Mouse (Mus musculus) liver, adult 2 months (tissue): ENCODE results near the gene Spint2. TPM values are rescaled to one million over a fixed set of nuclear protein-coding genes. Genes with fewer than 3 reads are reported as not detected.
"Not testable (repeated sequence)": the region's sequence is repeated elsewhere in the genome, so short reads cannot be mapped to it uniquely, and the experiment has no call there.

Source experiments
- DNase-seq: peaks from one replicate; pipeline ENCODE4 v3.0.0-alpha.2; 2011; ENCODE audit warnings: low read depth, low spot score; ENCODE audit errors: extremely low read depth
- H3K27ac ChIP-seq: fragments of 200-500 bp; replicated peaks from 2 replicates; pipeline ENCODE4 v1.5.1; 2012; ENCODE audit warnings: low read depth, mild to moderate bottlenecking, control low read depth, inconsistent platforms, low read length; ENCODE audit not compliant: insufficient read depth
- H3K27me3 ChIP-seq: fragments of 200-500 bp; 2 replicates; pipeline ENCODE4 v1.6.1; 2012; ENCODE audit warnings: mild to moderate bottlenecking, moderate library complexity, low read length, inconsistent platforms; ENCODE audit not compliant: control insufficient read depth, insufficient read depth
- H3K36me3 ChIP-seq: fragments of 200-500 bp; 2 replicates; pipeline ENCODE4 v1.6.1; 2012; ENCODE audit warnings: low read length, inconsistent platforms; ENCODE audit not compliant: control insufficient read depth, insufficient read depth
- H3K4me1 ChIP-seq: fragments of 200-500 bp; 2 replicates; pipeline ENCODE4 v1.6.1; 2011; ENCODE audit warnings: low read length; ENCODE audit not compliant: control insufficient read depth, insufficient read depth
- H3K4me3 ChIP-seq: fragments of 200-500 bp; 2 replicates; pipeline ENCODE4 v1.5.1; 2011; ENCODE audit warnings: low read depth, mild to moderate bottlenecking, control low read depth, low read length, moderate library complexity; ENCODE audit not compliant: insufficient read depth
- H3K79me2 ChIP-seq: fragments of 200-500 bp; 2 replicates; pipeline ENCODE4 v1.6.1; 2012; ENCODE audit warnings: inconsistent platforms, mild to moderate bottlenecking, low read length, moderate library complexity; ENCODE audit not compliant: control insufficient read depth, insufficient read depth
- H3K9ac ChIP-seq: fragments of 200-500 bp; 2 replicates; pipeline ENCODE4 v1.6.1; 2012; ENCODE audit warnings: low read depth, mild to moderate bottlenecking, control low read depth, inconsistent platforms, low read length
- CTCF ChIP-seq: fragments of 200-500 bp; IDR thresholded peaks from 2 replicates; pipeline ENCODE4 v1.5.1; 2011; ENCODE audit warnings: low read depth, low read length, control low read depth
- POLR2A ChIP-seq: fragments of 200-500 bp; IDR thresholded peaks from 2 replicates; pipeline ENCODE4 v1.6.1; 2011; ENCODE audit warnings: low read length, control low read depth; ENCODE audit not compliant: insufficient read depth; ENCODE audit errors: extremely low read depth
- WGBS: fragments of 180-500 bp; shearing (Covaris S2); methylation state at CpG from one replicate; pipeline ENCODE4 v1.1.7; 2018; 5-methylcytosine and 5-hydroxymethylcytosine counted together
- polyA plus RNA-seq: library from polyadenylated mRNA; depleted of rRNA; stranded (reverse); fragments of >200 nt; gene quantifications from 2 replicates; pipeline ENCODE4 v1.2.3, GENCODE M21; 2012
- total RNA-seq: library from RNA; depleted of rRNA; stranded (reverse); fragments of >200 nt; gene quantifications from 2 replicates; pipeline ENCODE4 v1.2.3, GENCODE M21; 2014

Spint2 gene
- total and polyA plus RNA-seq, 2 experiments, result 24.8 to 120 TPM

DNA sequence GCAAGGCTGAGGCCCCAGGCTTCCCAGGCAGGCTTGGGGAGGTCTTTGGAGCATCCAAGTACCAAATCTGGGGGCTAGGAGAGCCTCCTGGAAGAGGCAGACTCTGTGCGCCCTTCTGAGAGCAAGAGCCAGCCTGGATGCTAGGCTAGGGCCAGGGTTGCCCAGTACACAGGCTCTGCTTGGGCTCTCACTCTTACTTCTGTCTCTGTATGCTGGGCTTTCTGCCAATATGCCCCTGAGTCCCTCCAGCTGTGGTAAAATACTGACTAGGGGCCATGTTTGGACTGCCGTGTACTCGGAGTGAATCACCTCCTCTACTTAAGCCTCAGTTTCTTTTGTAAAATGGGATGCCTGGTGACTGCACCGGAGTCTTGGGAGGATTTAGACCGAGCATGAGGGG is 35.7 kb downstream of the Spint2 start:
- TF ChIP-seq POLR2A (no peak), CTCF (no peak)
- Histone ChIP-seq H3K4me1 (peaks cover 10% of the 10 kb centered on the region; the same call in 1 of the 2 replicates), H3K27ac (no peak overlapping the region), H3K79me2 (no peaks in the 10 kb centered on the region), H3K36me3 (no peaks in the 10 kb centered on the region), H3K27me3 (no peaks in the 10 kb centered on the region), H3K4me3 (no peak overlapping the region), H3K9ac (no peak overlapping the region)
- WGBS, result 92% methylated on average over 5 of the region's 5 CpGs
- no peak for DNase-seq

DNA sequence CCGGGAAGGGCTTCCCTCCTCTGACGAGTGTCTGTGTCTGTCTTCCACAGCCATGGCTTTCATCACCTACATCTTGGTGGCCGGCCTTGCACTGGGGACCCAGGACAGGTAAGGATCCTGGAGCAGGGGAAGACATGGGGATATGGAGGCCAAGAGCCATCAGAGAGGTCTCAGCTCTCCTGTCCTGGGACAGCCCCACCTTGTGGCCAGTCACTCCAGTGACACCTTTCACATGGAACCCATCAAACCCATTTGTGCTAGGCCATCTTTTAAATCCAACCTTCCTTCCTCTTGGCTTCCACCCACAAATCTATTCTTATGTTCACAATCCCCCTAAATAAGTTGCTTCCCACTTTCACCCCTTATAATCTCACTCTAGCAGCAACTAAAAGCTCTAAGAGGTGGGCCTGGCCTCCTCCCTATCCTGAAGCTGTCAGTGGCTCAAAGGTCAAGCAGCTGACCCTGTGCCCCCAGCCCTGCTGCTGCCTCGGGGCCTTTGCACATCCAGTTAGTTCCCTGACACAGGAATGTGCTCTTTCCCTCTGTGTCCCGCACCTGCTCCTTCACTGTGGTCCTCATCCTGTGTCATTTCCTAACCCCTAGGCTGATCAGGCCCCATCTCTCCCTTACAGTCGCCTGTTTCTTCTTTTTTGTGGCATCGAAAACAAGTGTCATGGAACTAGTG is 36.8 kb downstream of the Spint2 start:
- H3K36me3 ChIP-seq, result no peaks in the 10 kb centered on the region
- H3K27ac ChIP-seq, result no peak overlapping the region
- TF ChIP-seq CTCF (peak; percentile 80), POLR2A (no peak)
- peaks cover 10% of the 10 kb centered on the region; the same call in 1 of the 2 replicates for H3K4me1 ChIP-seq
- no peak for DNase-seq
- no peak overlapping the region for H3K4me3 ChIP-seq
- H3K9ac ChIP-seq, result no peak overlapping the region
- no peaks in the 10 kb centered on the region for H3K27me3 ChIP-seq
- no peaks in the 10 kb centered on the region for H3K79me2 ChIP-seq
- WGBS, result 92% methylated on average over 7 of the region's 7 CpGs

DNA sequence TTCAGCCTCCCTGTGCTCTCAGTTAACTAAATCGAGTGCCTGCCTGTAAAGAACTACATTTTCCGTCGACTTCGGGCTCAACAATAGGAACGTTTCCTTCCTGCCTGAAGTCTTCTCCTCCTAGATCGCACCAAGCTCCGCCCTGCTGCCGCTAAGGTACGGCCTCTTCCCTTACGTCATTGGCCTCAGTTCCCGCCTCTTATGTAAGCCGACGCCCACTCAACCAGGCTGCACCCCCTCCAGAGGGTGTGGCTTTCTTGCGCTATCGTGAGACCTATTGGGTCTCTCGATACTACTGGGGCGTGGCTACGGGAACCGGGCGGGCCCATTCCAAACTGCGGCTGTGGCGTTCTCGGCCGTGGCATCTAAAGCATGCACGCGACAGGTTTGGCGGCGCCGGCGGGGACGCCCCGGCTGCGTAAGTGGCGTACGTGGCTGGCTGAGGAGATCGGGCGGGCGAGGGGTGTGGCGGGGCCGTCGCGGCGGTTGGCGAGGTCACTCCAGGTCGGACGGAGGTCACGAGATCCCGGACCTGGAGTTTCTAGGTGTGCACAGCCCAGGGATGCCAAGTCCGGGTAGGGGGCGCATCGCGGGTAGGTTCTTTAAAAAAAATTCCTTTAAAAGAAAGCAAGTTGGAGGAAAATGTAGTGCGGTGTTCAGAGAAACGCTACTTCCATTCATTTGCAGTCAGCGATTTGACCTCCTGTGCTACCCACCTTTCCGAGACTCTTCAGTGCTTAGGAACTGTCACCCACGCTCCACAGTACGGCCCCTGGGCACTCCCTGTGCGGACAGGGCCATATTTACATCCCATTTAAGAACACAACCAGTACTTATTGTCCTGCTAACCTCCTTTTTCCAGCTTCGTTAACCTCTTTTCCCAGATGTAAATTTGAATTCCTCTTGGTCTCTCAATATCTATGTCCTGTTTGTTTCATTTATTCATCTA is 43.4 kb downstream of the Spint2 start, which contains the start of gene Yif1b:
Gene Yif1b (plus strand): TSS at position 311 of the 949 bp plus-strand sequence.
- no peaks in the 10 kb centered on the region for H3K27me3 ChIP-seq
- peak; percentile 97 for DNase-seq
- no peaks in the 10 kb centered on the region for H3K79me2 ChIP-seq
- WGBS, result under 1% methylated on average over 60 of the region's 60 CpGs
- H3K27ac ChIP-seq, result peak within 1 kb of the TSS; percentile 67
- peaks cover 7% of the 10 kb centered on the region for H3K4me1 ChIP-seq
- H3K4me3 ChIP-seq, result peak within 1 kb of the TSS; percentile 58
- TF ChIP-seq CTCF, result 0 out of 2 replicates have a peak, but pooled peaks have one; percentile 7
- 0 out of 2 replicates have a peak, but pooled peaks have one; percentile 6 for TF ChIP-seq POLR2A
- no peaks in the 10 kb centered on the region for H3K36me3 ChIP-seq
- peak within 1 kb of the TSS; percentile 65 for H3K9ac ChIP-seq

DNA sequence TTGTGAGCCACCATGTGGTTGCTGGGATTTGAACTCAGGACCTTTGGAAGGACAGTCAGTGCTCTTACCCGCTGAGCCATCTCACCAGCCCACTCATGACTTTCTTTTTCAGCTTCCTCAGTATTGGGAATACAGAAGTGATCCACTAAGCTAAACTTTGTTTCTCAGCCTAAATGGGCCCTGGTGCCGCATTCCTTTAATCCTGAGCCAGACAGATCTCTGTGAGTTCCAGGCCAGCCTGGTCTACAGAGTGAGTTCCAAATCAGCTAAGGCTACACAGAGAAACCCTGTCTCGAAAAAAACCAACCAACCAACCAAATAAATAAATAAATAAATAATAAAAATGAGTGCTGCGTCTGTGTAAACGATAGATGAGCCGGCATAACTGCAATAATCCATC is 44.1 kb downstream of the Spint2 start:
- not testable (repeated sequence) for H3K79me2 ChIP-seq, H3K27me3 ChIP-seq, H3K36me3 ChIP-seq, H3K4me1 ChIP-seq, DNase-seq
- Histone ChIP-seq H3K27ac (peak overlapping the region; percentile 67), H3K4me3 (peak overlapping the region; percentile 36; the same call in 1 of the 2 replicates), H3K9ac (peak overlapping the region; percentile 65)
- 26% methylated on average over 6 of the region's 6 CpGs for WGBS

DNA sequence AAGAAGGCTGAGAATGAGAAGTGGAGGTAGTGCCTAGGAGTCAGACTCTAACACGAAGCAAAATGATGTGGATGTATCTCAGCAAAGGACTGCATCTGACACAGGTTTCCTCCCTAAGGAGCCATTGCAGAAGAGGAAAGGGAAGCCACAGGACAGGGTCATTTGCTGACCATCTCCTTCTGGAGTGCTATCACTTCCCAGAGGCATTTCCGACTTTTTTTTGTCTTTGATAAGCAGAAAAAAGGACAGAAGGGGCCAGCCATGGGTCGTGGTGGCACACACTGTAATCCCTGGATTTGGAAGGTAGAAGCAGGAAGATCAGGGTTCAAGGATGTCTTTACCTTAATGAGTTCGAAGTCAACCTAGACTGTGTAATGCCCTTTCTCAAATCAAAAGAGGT is 45.1 kb downstream of the Spint2 start:
- DNase-seq, result no peak
- Histone ChIP-seq H3K9ac (no peak overlapping the region), H3K4me3 (no peak overlapping the region), H3K36me3 (no peaks in the 10 kb centered on the region), H3K27me3 (no peaks in the 10 kb centered on the region), H3K27ac (no peak overlapping the region), H3K4me1 (peaks cover 7% of the 10 kb centered on the region), H3K79me2 (no peaks in the 10 kb centered on the region)
- TF ChIP-seq CTCF (no peak), POLR2A (no peak)
- WGBS, result 75% methylated on average over 4 of the region's 4 CpGs
